Mouse (Mus musculus): ENCODE results near the gene Krtcap2.
"Not testable (repeated sequence)": the region's sequence is repeated elsewhere in the genome, so short reads cannot be mapped to it uniquely, and the experiment has no call there.

Krtcap2 gene

GRCm38 (mm10) chr3:89245688-89246171 is at the start of gene Krtcap2:
Krtcap2 (plus strand) TSS chr3:89245966.
- no peak for DNase-seq (ENCODE audit: low read depth, low spot score)

GRCm38 (mm10) chr3:89195979-89196877 is 49.5 kb upstream of the Krtcap2 start:
- DNase-seq (ENCODE audit: low read depth, low spot score) = peak; percentile 71

- no peak for DNase-seq (ENCODE audit: low read depth, low spot score)
Observed at GRCm38 (mm10) chr3:89199839-89200238, 45.9 kb upstream of the Krtcap2 start.

DNA sequence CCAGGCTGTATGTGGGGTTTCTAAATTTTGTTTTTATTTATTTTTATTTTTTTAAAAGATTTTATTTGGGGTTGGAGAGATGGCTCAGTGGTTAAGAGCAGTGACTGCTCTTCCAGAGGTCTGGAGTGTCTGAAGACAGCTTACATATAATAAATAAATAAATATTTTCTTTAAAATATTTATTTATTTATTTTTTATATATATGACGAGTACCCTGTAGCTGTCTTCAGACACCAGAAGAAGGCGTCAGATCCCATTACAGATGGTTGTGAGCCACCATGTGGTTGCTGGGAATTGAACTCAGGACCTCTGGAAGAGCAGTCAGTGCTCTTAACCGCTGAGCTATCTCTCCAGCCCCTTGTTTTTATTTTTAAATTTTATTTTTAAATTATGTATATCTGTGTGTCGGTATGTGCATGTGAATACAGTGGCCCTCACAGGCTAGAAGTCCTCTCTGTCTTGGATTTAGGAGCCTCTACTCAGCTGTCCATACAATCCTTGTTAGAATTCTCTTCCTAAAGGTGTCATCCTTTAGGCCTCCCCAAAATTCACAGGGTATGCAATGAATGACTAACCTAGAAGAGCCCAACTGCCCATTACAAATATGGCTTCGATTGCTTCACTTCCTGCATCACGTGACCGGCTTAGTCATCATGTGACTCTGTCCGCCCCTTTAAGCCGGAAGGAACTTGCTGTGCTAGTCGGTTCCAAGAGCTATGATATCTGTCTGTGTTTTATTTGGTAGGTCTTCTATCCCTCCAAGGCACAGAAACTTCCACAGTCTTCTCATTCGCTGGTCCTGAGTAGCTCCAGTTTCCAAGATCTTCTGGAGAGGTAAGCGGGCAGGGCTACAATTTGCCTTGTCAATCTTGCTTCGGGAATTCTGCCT is 43.3 kb upstream of the Krtcap2 start, which contains the start of gene Gba:
Gene Gba, plus strand, starts transcription at position 676 of the 889 bp plus-strand sequence.
- DNase-seq (ENCODE audit: low read depth, low spot score) = peak; percentile 87

GRCm38 (mm10) chr3:89203142-89203514 is 42.6 kb upstream of the Krtcap2 start:
- no peak for DNase-seq (ENCODE audit: low read depth, low spot score)

- no peak for DNase-seq (ENCODE audit: low read depth, low spot score)
Observed at GRCm38 (mm10) chr3:89206079-89206478, 39.7 kb upstream of the Krtcap2 start.

DNA sequence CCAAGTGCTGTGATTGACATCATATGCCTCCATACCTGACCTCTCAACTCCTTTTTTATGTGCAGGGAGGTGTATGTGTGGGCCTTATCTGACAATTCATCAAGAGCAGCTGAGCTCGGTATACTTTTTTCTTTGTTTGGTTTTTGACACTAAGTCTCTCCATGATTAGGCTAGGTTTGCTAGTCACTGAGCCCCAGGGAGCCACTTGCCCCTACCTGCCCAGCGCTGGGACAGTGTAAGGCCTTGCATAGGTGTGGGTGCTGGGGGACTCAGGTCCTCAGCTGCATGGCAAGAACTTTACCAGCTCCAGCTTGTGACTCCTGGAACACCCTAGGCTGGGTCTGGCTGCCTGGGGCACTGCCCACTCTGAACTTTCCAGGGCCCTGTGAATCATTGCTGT is 39.1 kb upstream of the Krtcap2 start:
- DNase-seq (ENCODE audit: low read depth, low spot score) = no peak

DNA sequence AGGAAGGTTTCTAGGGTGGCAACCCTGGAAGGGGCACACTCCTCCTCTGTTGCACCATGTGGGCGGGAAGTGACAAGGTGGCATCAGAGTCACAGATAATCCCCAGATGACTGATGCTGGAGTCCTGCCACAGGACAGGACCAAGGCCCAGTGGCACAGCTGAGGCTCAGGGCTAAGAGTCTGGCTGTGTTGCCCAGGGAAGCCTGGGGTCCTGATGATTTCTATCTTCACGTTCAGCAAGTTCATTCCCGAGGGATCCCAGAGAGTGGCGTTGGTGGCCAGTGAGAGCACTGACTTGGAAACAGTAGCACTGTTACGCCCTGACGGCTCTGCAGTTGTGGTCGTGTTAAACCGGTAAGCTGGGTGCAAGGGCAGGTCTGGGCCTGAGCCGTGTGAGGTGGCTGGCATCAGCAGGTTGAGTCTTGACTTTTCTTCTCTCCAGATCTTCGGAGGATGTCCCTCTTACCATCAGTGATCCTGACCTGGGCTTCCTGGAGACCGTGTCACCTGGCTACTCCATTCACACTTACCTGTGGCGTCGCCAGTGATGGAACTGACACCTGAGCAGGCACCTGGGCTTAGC is 37.6 kb upstream of the Krtcap2 start:
- DNase-seq (ENCODE audit: low read depth, low spot score) = no peak

DNA sequence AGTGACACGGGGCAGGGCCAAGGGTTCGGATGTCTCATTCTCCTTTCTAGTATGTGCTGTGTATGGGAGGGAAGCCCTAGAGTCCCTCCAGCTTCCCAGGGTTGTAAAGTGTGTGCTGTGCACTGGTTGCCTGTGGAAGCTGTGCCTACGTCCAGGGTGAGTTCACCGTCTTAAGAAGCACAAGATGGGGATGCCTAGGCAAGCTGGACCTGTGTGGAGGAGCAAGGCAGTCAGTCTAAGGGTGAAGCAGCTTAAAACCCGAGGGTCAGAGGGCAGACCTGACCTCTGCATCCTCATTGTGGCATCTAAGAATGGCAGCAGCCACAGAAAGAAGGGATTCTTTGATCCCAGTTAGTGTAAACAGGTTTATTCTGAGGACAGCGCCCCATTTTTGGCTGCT is 37.0 kb upstream of the Krtcap2 start:
- no peak for DNase-seq (ENCODE audit: low read depth, low spot score)

GRCm38 (mm10) chr3:89209731-89210130 is 36.0 kb upstream of the Krtcap2 start:
- DNase-seq (ENCODE audit: low read depth, low spot score) = no peak

- no peak for DNase-seq (ENCODE audit: low read depth, low spot score)
Observed at GRCm38 (mm10) chr3:89210162-89210561, 35.6 kb upstream of the Krtcap2 start.

GRCm38 (mm10) chr3:89210731-89211130 is 35.0 kb upstream of the Krtcap2 start:
- no peak for DNase-seq (ENCODE audit: low read depth, low spot score)

- peak; percentile 80 for DNase-seq (ENCODE audit: low read depth, low spot score)
Observed at GRCm38 (mm10) chr3:89213803-89214530, 31.8 kb upstream of the Krtcap2 start.

GRCm38 (mm10) chr3:89214681-89215411 is 30.9 kb upstream of the Krtcap2 start, which contains the start of gene Thbs3:
Thbs3 (plus strand) TSS chr3:89215180.
- DNase-seq (ENCODE audit: low read depth, low spot score) = no peak

DNA sequence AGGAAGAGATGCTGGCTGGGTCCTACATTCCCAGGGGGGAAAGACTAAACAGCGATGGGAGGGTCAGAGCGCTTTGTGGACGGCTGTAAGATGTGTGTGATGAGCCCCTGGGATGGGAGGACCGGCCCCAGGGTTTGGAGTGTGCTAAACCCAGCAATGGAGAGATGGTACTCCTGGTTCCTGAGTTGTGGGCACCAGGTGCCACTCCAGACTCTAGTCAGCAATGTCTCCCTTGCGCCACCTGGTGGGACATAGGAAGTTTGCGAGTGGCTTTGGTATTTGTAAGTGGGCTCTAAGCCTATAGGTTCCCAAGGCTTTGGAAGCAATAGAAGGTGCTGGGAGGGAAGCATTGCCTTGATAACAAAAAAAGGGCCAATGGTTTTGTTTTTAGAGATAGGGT is 29.9 kb upstream of the Krtcap2 start:
- DNase-seq (ENCODE audit: low read depth, low spot score) = peak; percentile 70

GRCm38 (mm10) chr3:89216407-89216806 is 29.4 kb upstream of the Krtcap2 start:
- DNase-seq (ENCODE audit: low read depth, low spot score) = not testable (repeated sequence)

- DNase-seq (ENCODE audit: low read depth, low spot score) = no peak
Observed at GRCm38 (mm10) chr3:89218271-89218670, 27.5 kb upstream of the Krtcap2 start.

GRCm38 (mm10) chr3:89219546-89219945 is 26.2 kb upstream of the Krtcap2 start:
- DNase-seq (ENCODE audit: low read depth, low spot score) = no peak

DNA sequence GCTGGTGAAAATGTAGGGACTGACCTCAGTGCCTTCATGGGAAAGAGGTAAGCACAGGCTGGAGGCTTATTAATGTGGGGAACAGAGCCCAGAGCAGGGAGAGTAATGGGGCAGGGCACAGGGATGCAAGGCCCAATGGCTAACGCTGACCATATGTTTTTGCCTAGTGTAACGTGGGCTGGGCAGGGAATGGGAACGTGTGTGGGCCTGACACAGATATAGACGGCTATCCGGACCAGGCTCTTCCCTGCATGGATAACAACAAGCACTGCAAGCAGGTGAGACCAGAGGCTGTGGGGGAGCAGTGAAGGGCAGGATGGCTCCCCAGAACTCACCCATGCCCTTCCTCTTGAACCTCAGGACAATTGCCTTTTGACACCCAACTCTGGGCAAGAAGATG is 24.6 kb upstream of the Krtcap2 start:
- no peak for DNase-seq (ENCODE audit: low read depth, low spot score)

- DNase-seq (ENCODE audit: low read depth, low spot score) = no peak
Observed at GRCm38 (mm10) chr3:89224796-89225195, 21.0 kb upstream of the Krtcap2 start.
